Mouse (Mus musculus): ENCODE data around the gene Egf.
A peak's percentile ranks its signal among the peaks of the same experiment; 100 is the strongest.
"Not testable (repeated sequence)": the region's sequence is repeated elsewhere in the genome, so short reads cannot be mapped to it uniquely, and the experiment has no call there.

Gene Egf

DNA sequence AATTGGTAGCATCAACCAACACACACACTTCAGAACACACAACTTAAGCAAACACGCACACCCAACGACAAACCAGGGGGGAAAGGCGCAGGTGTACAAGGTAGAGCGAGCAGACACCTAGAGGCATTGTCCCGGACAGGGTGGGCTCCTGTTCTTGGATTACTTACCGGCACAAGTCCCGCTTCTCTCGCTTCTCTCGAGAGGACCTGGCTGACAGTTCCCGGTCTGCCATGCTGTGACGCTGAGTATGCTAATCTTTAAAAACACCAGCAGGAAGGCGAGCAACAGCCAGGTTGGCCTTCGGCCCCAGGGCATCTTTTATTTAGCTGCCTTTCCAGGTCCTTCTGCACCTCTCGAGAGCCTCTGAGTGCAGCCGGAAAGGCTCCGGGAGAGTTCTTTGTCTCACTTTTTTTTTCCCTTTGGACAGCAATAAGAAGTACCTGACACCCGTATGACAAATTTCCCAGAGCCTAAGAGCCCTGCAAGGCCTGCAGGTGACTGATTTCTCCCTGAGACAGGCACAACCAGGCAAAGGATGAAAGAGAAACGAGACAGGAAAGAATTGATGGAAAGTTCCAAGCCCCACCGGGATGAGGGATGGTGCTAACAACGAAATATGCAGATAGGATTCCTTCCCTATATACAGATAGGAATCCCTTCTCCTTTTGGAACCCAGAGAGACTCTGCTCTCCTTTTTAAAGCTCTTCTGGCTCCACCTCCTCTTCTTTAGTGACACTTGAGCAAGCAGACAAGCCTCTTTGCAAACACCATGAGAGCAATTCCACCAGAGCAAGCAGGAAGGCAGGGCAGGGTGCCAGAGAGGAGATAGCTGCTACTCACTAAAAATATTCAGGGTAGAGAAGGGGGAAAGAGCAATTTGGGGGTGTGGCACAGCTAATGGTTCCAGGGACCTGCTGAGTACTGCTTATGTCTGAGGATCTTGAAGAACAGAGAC is at the start of gene Egf:
TSS of gene Egf (minus strand) at position 667 of the 955 bp plus-strand sequence.
- no peak for DNase-seq (ENCODE audit: low spot score)

GRCm38 (mm10) chr3:129803765-129804164 is 48.6 kb upstream of the Egf start, which contains the start of gene Lrit3:
Gene Lrit3, minus strand, starts transcription at chr3:129804030.
- DNase-seq (ENCODE audit: low spot score), result no peak

DNA sequence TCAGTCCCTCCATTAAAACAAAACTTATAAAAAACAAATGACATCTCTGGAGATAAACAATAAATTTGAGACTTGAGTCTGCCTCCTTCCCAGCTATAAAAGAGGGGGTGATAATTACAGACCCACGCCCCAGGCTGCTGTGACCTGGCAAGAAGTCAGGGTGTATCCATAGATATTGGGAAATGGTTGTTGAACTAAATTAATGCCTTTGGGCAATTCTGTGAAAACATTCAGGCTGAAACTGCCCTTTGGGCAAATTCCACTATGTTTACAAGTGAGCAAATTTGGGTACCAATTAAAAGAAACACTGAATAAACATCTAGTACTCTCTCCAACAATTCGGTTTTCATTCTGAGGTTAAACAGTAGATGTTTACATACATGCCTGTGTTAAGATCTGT is 43.9 kb upstream of the Egf start:
- no peak for DNase-seq (ENCODE audit: low spot score)

DNA sequence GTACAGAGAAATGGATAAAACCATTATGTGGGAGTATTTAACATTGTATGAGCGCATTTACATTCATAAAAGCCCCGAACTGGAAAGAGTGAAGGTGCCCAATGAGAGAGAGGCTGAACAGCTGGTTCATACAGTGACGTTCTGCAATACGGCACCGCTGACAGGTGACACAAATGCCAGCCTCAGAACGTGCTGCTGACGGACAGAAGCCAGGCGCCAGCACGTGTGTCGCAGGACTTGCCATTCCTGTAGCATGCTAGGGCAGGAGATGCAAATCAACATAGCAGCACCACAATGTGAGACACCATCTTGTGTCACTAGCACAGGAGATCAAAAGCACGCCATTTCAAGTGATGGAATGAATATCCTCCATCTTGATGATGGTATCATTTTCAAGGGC is 43.4 kb upstream of the Egf start:
- no peak for DNase-seq (ENCODE audit: low spot score)

DNA sequence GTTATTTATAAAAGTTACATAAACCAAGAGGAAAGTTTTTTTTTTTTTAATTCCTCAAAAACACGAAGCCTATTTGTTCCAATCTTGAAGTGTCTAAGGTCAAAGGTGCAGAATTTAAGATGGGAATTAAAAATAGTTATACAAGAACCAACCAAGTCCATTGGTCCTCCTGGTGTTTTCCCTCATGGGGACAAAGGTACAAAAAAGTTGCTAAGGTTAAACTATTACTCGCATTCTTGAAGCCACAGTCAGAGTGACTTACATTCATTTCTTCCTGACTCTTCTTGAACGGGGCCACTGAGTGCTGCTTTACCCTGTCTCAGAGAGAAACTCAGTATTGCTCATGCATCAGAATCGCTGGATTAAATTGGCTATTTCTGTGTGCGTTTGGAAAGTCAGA is 42.2 kb upstream of the Egf start:
- no peak for DNase-seq (ENCODE audit: low spot score)

GRCm38 (mm10) chr3:129793801-129794200 is 38.7 kb upstream of the Egf start:
- DNase-seq (ENCODE audit: low spot score), result no peak

DNA sequence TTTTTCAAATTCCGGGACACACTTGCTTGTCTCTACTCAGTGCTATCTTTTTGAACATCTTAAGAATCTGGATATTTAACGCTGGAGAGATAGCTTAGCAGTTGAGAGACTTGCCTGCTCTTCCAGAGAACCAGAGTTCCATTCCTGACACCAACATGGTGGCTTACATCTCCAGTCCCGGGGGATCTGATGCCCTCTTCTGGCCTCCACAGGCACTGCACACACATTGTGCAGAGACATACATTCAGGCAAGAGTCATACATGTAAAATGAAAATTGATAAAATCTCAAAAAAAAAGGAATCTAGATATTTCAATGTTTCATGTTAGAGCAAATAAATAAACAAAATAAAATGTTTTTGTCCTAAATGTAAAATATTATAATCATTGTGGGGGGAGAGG is 27.6 kb upstream of the Egf start:
- DNase-seq (ENCODE audit: low spot score), result no peak

- no peak for DNase-seq (ENCODE audit: low spot score)
Observed at GRCm38 (mm10) chr3:129781435-129781834, 26.3 kb upstream of the Egf start.

DNA sequence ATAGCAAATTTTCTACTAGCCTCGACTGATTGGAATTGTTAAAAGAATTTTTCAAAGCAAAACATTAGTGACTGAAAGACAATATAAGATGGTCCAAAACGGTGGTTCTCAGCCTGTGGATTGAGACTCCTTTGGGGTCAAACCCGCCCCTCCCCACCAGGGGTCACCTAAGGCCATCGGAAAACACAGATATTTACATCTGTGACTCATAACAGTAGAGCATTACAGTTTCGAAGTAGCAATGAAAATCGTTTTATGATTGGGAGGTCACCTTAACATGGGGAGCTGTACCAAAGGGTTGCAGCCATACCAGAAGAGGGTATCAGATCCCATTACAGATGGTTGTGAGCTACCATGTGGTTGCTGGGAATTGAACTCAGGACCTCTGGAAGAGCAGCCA is 16.1 kb upstream of the Egf start:
- no peak for DNase-seq (ENCODE audit: low spot score)

DNA sequence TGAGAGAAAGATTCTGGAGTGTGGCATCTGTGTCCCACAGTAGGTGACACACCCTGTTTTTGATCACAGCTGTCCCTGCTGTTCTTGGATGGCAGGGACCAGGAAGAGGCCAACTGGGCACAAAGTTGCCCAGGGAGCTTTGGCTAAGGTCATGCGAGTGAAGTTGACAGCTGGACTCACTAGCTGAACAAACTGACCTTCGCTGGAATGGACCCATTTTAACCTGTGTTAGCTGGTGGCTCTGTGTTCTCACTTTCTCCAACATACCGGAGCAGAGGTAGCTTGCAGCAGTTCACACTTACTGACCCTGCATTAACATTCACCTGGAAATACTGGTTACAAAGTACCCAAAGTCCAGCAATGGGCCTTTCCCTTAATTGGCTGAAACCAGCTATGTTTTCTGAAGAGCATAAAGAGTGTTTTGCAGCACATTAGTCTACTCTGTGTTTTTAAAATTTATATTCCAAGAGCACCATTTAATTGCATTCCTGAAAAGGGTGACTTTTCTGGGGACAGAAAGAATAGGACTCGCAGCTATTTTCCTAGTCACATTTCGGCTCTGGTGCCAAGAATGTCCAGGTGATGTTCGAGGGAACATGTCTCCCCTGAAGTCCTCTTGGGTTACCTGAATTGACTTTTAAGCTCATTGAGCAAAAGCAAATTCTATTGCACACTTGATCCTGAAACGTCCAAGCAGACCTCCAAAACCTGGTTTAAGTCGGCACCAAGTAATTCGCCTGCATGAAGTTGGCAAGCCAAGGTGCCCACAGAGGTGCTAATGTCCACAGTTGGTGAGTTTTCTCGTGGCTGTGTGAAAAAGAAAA is 12.1 kb upstream of the Egf start:
- DNase-seq (ENCODE audit: low spot score), result no peak

- no peak for DNase-seq (ENCODE audit: low spot score)
Observed at GRCm38 (mm10) chr3:129766106-129766505, 11.0 kb upstream of the Egf start.

- not testable (repeated sequence) for DNase-seq (ENCODE audit: low spot score)
Observed at GRCm38 (mm10) chr3:129757599-129757998, 2.5 kb upstream of the Egf start.

DNA sequence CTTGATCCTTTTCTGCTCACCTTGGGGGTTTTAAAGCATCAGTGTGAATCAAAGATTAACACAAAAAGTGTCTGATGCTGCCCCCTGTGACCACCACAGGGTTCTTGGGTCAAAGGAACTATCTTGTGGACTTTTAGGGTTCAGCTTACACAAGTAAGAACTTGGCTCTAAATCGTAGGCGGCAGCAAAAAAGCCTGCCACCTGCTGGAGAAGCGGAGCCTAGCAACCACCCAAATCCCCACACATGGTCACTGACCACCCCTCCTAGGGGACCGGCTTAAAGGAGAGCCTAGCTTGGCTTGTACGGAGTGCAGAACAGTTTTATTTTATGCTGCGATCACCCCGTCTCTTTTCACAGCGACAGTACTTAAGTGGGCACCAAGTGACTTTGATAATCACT is 10.3 kb downstream of the Egf start:
- peak; percentile 45 for DNase-seq (ENCODE audit: low spot score)

DNA sequence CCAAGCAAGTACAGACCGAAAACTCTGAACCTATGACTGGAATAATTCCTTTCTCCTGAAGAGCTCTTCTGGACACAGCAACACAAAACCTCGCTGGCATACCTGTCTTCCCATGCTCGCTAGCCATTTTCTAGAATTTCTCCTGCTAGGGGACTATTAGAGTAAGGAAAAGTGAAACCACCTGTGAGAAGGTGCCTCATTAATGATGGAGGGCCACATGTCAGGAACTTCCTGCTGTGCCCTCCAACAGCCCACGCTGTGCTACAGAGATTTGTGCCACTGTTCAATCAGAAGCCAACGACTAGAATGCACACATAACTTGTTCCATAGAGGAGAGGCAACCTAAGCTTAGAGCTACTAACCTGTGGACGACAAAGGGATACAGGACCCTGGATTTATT is 12.3 kb downstream of the Egf start:
- DNase-seq (ENCODE audit: low spot score), result no peak

DNA sequence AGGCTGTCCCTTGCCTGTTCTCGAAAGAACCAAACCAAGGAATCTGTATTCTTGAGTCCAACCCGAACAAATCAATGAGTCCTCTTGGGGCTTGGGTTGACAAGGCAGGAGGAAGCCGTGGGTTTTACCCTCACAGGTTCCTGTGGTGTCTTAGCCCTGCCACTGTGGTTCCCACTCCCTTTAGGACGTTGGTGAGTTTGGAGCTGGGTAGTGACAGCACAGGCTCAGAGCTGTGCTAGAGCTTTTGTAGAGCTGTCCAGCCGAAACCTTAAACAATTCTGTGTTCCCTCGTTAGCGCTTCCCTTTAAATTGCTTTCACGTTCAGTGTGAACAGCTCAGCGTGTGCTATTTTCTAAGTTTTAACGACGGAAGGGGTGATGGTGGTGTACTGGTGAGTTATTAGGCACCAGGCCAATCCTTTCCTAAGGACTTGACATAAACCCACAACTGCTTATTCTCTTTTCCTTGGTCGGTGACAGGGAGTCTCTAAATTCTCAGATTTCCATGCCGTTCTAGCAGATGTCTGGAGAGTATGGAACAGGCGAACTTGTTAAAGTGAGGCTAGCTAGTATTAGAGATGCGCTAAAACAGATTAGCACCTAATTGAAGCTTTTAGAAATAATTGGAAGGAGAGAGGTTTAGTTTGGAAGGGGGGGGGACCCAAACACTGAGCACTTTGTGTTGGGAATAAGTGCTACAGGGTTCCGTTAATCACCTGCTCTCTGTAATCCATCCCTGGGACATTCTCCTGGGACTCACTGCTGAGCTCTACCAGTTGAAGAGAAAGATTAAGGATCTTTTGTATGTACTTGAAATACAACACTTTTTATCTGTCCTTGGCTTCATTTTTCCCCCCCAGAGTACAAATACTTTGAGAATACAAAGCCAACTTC is 16.6 kb downstream of the Egf start:
- no peak for DNase-seq (ENCODE audit: low spot score)

- DNase-seq (ENCODE audit: low spot score), result no peak
Observed at GRCm38 (mm10) chr3:129731636-129732035, 23.5 kb downstream of the Egf start.

DNA sequence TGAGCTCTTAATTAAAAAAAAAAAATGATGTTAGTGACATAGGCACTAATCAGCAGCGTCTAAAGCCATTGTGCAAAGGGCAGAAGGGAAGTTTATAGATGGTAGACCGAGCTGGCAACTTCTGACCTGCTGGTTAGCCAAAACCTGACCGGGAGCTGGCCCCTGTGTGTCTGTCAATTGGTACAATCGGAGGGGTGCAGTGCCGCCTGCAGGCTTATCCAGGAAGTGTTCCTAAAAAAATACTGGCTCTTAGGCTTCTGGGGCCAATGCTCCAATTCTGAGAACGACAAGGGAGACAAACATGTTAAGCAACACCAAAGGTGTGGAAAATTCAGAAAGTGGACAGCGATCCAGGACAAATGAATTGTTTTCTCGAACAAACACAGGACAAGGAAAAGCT is 24.7 kb downstream of the Egf start:
- DNase-seq (ENCODE audit: low spot score), result no peak

GRCm38 (mm10) chr3:129729916-129730315 is 25.2 kb downstream of the Egf start:
- no peak for DNase-seq (ENCODE audit: low spot score)

- no peak for DNase-seq (ENCODE audit: low spot score)
Observed at GRCm38 (mm10) chr3:129725592-129725991, 29.5 kb downstream of the Egf start.

GRCm38 (mm10) chr3:129724961-129725501 is 30.1 kb downstream of the Egf start:
- peak; percentile 94 for DNase-seq (ENCODE audit: low spot score)

GRCm38 (mm10) chr3:129724505-129724904 is 30.6 kb downstream of the Egf start:
- no peak for DNase-seq (ENCODE audit: low spot score)

DNA sequence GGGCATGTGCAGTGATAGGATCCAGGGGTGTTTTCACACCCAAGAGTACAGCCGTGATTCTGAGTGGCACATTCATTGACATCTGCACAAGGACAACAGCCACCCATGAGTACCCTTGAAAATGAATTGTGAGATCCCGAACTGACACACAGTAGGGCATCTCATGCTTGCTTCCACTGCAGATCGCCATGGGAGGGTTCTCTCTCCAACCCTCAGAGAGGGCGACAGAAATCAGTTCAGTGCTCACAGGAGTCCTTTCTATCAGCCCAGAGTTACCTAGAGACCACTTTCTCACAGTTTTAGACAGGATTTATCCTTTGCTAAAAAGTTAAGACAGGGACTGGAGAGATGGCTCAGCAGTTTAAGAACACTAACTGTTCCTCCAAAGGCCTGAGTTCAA is 31.8 kb downstream of the Egf start:
- no peak for DNase-seq (ENCODE audit: low spot score)
